Mouse (Mus musculus): ENCODE data around the gene Osbpl7.

Osbpl7 gene

GRCm38 (mm10) chr11:97083401-97084140 lies 33.1 kb downstream of the Osbpl7 start:
- peak; percentile 75 for DNase-seq (ENCODE audit: low read depth)

- no peak for DNase-seq (ENCODE audit: low read depth)
Observed at GRCm38 (mm10) chr11:97084821-97085505, 34.5 kb downstream of the Osbpl7 start.

DNA sequence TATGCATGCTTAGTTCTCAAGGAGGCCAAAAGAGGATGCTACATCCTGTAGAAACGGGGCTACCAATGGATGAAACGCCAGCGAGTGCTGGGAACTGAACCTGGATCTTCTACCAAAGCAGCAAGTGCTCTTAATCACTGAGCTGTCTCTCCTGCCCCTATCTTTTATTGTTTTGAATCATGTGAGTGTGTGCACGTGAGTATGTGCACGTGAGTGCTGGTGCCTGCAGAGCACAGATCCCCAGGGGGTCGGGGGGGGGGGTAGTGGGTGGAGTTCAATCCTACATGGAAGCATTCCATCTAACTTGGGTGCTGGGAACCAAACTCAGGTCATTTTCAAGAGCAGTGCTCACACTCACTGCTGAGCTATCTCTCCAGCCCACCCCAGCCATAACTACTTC lies 35.9 kb downstream of the Osbpl7 start:
- DNase-seq (ENCODE audit: low read depth), result no peak

DNA sequence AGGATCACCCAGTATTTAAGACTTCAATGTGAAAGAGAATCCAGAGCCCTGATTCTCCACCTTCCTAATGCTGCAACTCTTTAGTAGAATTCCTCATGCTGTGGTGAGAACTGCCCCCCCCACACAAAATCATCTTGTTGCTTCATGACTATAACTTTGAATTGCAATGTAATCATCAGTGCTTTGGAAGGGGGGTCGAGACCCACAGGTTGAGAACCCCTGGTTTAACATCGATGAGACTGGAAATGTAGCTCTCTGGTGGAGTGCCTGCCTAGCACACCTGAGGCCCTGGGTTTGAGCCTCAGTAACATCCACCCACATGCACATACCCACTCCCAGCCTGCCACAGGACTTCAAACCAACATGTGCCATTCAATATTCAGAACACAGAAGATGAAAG lies 44.2 kb downstream of the Osbpl7 start:
- DNase-seq (ENCODE audit: low read depth), result no peak

DNA sequence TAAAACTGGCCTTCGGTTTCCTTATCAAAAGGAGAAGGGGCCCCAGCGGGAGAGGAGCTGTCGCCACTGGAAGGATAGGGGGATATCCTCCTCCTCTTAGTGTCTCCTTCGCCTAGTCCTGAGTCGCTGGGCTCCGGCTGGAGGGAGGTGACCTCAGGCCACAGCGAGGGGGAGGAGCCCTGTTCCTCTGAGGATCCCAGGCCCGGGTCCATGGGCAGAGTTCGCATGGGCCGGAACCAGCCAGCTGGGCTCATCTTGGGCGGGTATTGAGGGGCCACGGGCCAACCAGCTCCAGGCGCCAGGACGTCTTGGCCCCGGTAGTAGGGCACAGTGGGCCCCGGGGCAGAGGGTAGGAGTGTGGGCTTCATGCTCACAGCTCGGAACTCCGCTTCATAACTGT lies 48.4 kb downstream of the Osbpl7 start:
- DNase-seq (ENCODE audit: low read depth), result no peak

DNA sequence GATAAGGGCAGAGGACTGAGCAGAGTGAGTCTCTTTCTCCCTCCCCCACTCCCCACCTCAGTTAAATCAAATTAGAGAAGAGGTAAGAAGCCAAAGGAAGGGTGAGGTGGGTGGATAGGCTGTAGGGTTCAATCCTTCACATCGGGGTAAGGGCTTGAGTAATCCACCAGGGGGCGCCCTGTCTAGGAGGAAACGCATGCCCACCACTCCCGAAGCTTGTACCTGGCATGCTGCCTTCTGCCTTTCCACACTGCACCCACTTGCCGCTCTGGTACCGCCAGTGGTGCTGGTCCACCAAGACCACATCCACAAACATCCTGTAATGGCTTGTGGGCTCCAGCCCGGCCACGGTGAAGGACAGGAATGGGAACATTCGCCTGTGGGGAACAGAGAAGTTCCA lies 51.3 kb downstream of the Osbpl7 start:
- DNase-seq (ENCODE audit: low read depth), result peak; percentile 72

DNA sequence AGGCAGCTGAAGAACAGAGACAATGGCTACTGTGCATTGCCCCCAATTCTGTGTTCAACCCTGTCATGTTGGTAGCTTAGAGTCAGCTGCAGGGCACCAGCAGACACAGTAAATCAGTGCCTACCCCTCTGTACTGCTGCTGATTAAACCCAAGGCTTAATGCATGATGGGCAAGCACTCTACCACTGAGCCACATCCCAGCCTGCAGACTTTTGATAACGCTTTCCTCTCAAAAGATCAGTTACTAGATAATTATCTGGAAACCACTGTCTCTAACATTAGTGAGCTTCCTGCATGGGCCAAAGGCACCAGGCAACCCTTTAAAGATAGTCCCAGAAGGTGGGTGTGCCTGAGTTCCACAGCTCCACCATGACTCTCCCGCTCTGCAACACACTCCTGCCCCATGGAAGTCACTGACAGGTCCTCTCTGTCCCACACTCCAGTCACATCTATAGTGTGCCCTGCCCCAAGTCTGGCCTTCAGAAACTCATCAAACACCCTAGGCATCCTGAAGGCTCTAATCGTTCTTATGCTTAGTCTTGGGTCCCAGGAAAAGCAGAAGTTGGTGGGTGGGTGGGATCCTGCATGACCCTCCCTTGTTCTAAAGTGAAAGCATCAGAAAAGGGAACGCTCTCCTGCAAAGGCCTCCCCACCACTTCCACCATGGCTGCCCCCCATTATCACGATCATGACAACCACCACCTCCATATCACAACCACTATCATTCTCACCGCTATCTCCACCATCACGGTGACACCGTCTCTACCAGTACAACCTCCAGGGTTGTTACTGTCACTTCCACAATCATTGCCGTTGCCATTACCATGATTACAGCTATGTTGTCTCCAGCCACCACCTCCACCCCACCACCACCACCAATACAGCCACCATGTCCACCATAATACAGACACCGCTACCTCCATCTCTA lies 53.0 kb downstream of the Osbpl7 start:
- peak; percentile 96 for DNase-seq (ENCODE audit: low read depth)

DNA sequence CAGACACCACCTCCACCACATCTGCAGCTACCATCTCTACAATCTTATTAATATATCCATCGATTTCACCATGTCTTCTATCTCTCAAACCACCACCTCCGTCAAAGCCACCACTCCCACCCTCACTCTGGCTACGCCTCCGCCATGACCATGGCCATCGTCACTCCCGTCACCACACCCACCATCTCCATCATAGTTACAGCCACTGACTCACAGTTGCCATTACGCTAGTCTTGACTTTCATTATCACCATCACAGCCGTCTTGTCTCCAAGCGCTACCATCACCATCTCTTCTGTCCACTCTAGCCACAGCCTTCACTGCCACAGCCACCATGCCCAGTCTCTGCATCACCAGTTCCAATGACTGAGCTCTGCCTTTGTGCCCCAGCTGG lies 53.7 kb downstream of the Osbpl7 start:
- DNase-seq (ENCODE audit: low read depth), result peak; percentile 30

DNA sequence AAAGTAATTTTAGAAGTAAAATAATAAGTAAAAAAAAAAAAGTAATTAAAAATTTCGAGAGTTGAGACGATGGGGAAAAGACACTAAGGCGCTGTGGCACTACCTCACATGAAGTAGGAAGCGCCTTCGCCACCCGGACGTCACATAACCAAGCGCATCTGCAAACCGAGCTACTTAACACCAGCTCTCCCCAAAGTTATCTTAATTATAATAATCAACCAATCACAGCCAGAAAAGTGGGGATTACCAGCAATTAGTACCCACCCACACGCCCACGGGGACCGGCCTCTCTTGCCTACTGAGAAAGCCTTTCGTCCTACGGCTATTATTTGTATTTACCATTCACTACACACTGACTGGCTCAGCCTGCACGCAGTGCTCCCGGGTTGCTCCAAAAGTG lies 58.5 kb downstream of the Osbpl7 start:
- no peak for DNase-seq (ENCODE audit: low read depth)

DNA sequence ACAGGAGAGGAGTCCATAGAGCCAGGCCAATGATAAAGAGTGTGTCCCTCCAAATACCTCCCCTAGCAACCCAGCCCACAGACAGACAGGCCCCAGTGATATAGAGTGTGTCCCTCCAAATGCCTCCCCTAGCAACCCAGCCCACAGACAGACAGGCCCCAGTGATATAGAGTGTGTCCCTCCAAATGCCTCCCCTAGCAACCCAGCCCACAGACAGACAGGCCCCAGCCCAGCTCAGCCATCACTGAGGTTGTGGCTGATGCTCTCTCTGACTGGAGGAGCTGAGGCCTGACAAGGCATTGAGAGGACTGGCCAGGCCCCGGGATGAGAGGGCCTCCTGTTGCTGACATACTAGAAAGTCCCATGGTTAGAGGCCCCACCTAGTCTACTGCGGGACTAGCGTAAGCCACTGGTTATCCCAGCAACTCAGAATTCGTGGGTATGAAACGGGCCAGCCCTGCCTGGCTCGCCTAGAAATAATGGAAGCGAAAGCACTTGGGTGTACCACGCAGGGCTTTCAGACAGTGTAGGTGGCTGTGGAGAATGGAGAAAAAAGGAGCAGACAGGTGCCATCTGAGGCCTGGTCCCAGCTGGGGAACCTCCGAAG lies 62.2 kb downstream of the Osbpl7 start:
- DNase-seq (ENCODE audit: low read depth), result no peak

DNA sequence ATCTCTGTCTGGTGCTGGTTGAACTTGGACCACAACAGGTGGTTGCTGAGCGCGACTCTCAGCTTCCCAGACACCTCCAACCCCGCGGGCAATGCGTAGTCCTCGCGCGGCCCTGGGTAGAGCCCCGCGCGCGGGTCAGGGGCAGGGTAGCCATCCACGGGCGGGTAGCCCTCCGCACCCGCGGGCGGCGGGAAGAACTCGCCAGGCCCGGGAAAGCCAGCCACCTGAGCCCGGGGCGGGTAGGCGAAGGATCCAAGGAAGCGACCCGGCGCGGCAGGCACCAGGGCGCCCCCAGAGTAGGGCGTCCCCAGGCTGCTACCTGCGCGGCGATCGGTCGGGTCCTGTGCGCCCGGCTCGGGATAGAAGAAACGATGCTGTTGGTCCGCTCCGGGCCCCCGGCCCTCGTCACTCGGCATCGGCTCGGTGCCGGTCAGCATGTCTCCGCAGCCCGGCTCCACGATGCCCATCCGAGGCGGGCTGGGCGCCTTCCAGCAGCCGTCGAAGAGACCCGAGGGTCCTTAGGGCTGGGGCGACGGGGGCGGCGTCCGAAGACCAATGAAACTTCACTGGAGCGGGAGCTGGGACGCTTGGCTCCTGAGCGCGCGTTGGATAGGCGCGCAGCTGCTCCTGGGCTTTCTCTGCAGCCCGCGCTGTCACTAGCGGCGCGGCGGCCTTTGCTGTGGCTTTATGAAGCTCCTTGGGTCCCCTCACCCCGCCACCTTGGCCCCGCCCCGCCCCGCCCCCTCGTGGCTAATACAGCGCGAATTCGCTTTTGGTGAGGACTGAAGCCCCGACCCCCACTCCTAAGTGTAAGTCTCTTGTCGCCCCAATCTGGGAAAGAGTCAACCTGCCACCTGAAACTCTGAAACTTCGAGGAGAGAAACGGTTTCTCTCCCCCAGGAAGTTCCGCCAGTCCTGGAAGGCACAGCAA lies 64.5 kb downstream of the Osbpl7 start, which contains the start of gene Tbx21:
TSS of gene Tbx21 (minus strand) at position 661 of the 931 bp plus-strand sequence.
- DNase-seq (ENCODE audit: low read depth), result no peak

DNA sequence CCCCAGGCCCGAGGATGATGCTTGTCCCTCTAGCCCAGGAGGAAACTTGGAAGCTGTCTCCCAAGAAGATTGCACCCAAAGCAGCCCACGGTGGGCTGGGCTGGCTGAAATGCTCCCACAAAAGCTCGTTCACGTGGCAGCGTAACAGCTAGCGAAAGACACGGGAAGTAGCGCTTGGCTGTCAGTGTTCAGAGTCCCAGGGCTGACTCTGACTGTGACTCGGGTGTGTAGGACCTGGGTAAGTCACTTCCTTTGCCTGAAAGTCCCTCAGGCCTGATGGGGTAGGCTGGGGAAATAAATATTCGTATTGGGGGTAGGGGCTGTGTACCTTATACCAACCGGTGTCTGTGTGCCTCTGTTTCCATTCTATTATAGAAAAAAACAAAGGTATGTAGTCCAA lies 65.4 kb downstream of the Osbpl7 start:
- DNase-seq (ENCODE audit: low read depth), result no peak

All from 416B (cell line).